Mouse (Mus musculus): ENCODE results near the gene Gm36245. TPM values are rescaled to one million over a fixed set of nuclear protein-coding genes. Genes with fewer than 3 reads are reported as not detected.

The Gm36245 gene
- not detected in 2 replicates for polyA plus RNA-seq (2014; fragmentation: Nextera tagmentation; extraction: Ambion mirVana)

- WGBS, result 88% methylated on average over 1 of the region's 1 CpGs
- Histone ChIP-seq H3K27me3 (replicated peaks; ENCODE audit: control insufficient read depth, insufficient read depth, low read length) (no peaks in the 10 kb centered on the region), H3K27ac (replicated peaks; ENCODE audit: low read depth, low read length) (no peak within 1 kb of the TSS), H3K36me3 (ENCODE audit: control insufficient read depth, insufficient read depth, low read length) (no peaks in the 10 kb centered on the region), H3K4me1 (ENCODE audit: control insufficient read depth, insufficient read depth, low read length) (no peaks in the 10 kb centered on the region), H3K9ac (ENCODE audit: low read depth, low read length) (no peak within 1 kb of the TSS), H3K4me3 (ENCODE audit: low read depth, low read length) (no peak within 1 kb of the TSS), H3K9me3 (ENCODE audit: control insufficient read depth, low read length) (no peaks in the 10 kb centered on the region), H3K4me2 (ENCODE audit: low read depth, low read length) (no peak within 1 kb of the TSS)
- DNase-seq (ENCODE audit: low spot score), result no peak
- no peak for ATAC-seq (ENCODE audit: low read depth)
Measured at GRCm38 (mm10) chr15:77598958-77599357, at the start of gene Gm36245. Gene Gm36245, plus strand, starts transcription at chr15:77599258.

GRCm38 (mm10) chr15:77561792-77562191 is 37.3 kb upstream of the Gm36245 start, which contains the start of gene 1700025B11Rik:
Gene 1700025B11Rik, minus strand, starts transcription at chr15:77561892.
- Histone ChIP-seq H3K27ac (replicated peaks; ENCODE audit: low read depth, low read length) (no peak within 1 kb of the TSS), H3K9ac (ENCODE audit: low read depth, low read length) (no peak within 1 kb of the TSS), H3K4me2 (ENCODE audit: low read depth, low read length) (no peak within 1 kb of the TSS), H3K4me1 (ENCODE audit: control insufficient read depth, insufficient read depth, low read length) (no peaks in the 10 kb centered on the region), H3K27me3 (replicated peaks; ENCODE audit: control insufficient read depth, insufficient read depth, low read length) (no peaks in the 10 kb centered on the region), H3K9me3 (ENCODE audit: control insufficient read depth, low read length) (no peaks in the 10 kb centered on the region), H3K36me3 (ENCODE audit: control insufficient read depth, insufficient read depth, low read length) (no peaks in the 10 kb centered on the region), H3K4me3 (ENCODE audit: low read depth, low read length) (no peak within 1 kb of the TSS)
- ATAC-seq (ENCODE audit: low read depth) (no peak), DNase-seq (ENCODE audit: low spot score) (no peak)

GRCm38 (mm10) chr15:77563219-77563618 is 35.8 kb upstream of the Gm36245 start:
- no peak for ATAC-seq (ENCODE audit: low read depth)
- Histone ChIP-seq H3K27me3 (replicated peaks; ENCODE audit: control insufficient read depth, insufficient read depth, low read length) (no peaks in the 10 kb centered on the region), H3K9me3 (ENCODE audit: control insufficient read depth, low read length) (no peaks in the 10 kb centered on the region), H3K9ac (ENCODE audit: low read depth, low read length) (no peak overlapping the region), H3K4me2 (ENCODE audit: low read depth, low read length) (no peak overlapping the region), H3K4me1 (ENCODE audit: control insufficient read depth, insufficient read depth, low read length) (no peaks in the 10 kb centered on the region), H3K4me3 (ENCODE audit: low read depth, low read length) (no peak overlapping the region), H3K27ac (replicated peaks; ENCODE audit: low read depth, low read length) (no peak overlapping the region), H3K36me3 (ENCODE audit: control insufficient read depth, insufficient read depth, low read length) (no peaks in the 10 kb centered on the region)
- no peak for DNase-seq (ENCODE audit: low spot score)

- no peaks in the 10 kb centered on the region for H3K4me1 ChIP-seq (ENCODE audit: control insufficient read depth, insufficient read depth, low read length)
- H3K9me3 ChIP-seq (ENCODE audit: control insufficient read depth, low read length), result peaks cover 4% of the 10 kb centered on the region
- ATAC-seq (ENCODE audit: low read depth) (no peak), DNase-seq (ENCODE audit: low spot score) (no peak)
- no peak overlapping the region for H3K4me2 ChIP-seq (ENCODE audit: low read depth, low read length)
- no peak overlapping the region for H3K27ac ChIP-seq (replicated peaks; ENCODE audit: low read depth, low read length)
- H3K9ac ChIP-seq (ENCODE audit: low read depth, low read length), result no peak overlapping the region
- no peaks in the 10 kb centered on the region for H3K27me3 ChIP-seq (replicated peaks; ENCODE audit: control insufficient read depth, insufficient read depth, low read length)
- H3K4me3 ChIP-seq (ENCODE audit: low read depth, low read length), result no peak overlapping the region
- H3K36me3 ChIP-seq (ENCODE audit: control insufficient read depth, insufficient read depth, low read length), result no peaks in the 10 kb centered on the region
- 84% methylated on average over 2 of the region's 2 CpGs for WGBS
Measured at GRCm38 (mm10) chr15:77578801-77579200, 20.3 kb upstream of the Gm36245 start.

GRCm38 (mm10) chr15:77579311-77579710 is 19.7 kb upstream of the Gm36245 start:
- Histone ChIP-seq H3K27ac (replicated peaks; ENCODE audit: low read depth, low read length) (no peak overlapping the region), H3K9ac (ENCODE audit: low read depth, low read length) (no peak overlapping the region), H3K4me2 (ENCODE audit: low read depth, low read length) (no peak overlapping the region), H3K27me3 (replicated peaks; ENCODE audit: control insufficient read depth, insufficient read depth, low read length) (no peaks in the 10 kb centered on the region), H3K9me3 (ENCODE audit: control insufficient read depth, low read length) (peaks cover 8% of the 10 kb centered on the region), H3K4me3 (ENCODE audit: low read depth, low read length) (no peak overlapping the region), H3K4me1 (ENCODE audit: control insufficient read depth, insufficient read depth, low read length) (no peaks in the 10 kb centered on the region), H3K36me3 (ENCODE audit: control insufficient read depth, insufficient read depth, low read length) (no peaks in the 10 kb centered on the region)
- 94% methylated on average over 4 of the region's 4 CpGs for WGBS
- DNase-seq (ENCODE audit: low spot score) (no peak), ATAC-seq (ENCODE audit: low read depth) (no peak)

- Histone ChIP-seq H3K9ac (ENCODE audit: low read depth, low read length) (no peak overlapping the region), H3K27me3 (replicated peaks; ENCODE audit: control insufficient read depth, insufficient read depth, low read length) (no peaks in the 10 kb centered on the region), H3K4me1 (ENCODE audit: control insufficient read depth, insufficient read depth, low read length) (no peaks in the 10 kb centered on the region), H3K36me3 (ENCODE audit: control insufficient read depth, insufficient read depth, low read length) (no peaks in the 10 kb centered on the region), H3K27ac (replicated peaks; ENCODE audit: low read depth, low read length) (no peak overlapping the region), H3K9me3 (ENCODE audit: control insufficient read depth, low read length) (peaks cover 8% of the 10 kb centered on the region), H3K4me2 (ENCODE audit: low read depth, low read length) (no peak overlapping the region), H3K4me3 (ENCODE audit: low read depth, low read length) (no peak overlapping the region)
- WGBS, result 61% methylated on average over 1 of the region's 1 CpGs
- ATAC-seq (ENCODE audit: low read depth) (peak; percentile 72; the same call in 1 of the 2 replicates), DNase-seq (ENCODE audit: low spot score) (peak; percentile 61)
Measured at GRCm38 (mm10) chr15:77581681-77582080, 17.4 kb upstream of the Gm36245 start.

GRCm38 (mm10) chr15:77587026-77587425 is 12.0 kb upstream of the Gm36245 start:
- Histone ChIP-seq H3K4me2 (ENCODE audit: low read depth, low read length) (no peak overlapping the region), H3K36me3 (ENCODE audit: control insufficient read depth, insufficient read depth, low read length) (no peaks in the 10 kb centered on the region), H3K9me3 (ENCODE audit: control insufficient read depth, low read length) (peaks cover 8% of the 10 kb centered on the region), H3K27me3 (replicated peaks; ENCODE audit: control insufficient read depth, insufficient read depth, low read length) (no peaks in the 10 kb centered on the region), H3K4me1 (ENCODE audit: control insufficient read depth, insufficient read depth, low read length) (no peaks in the 10 kb centered on the region), H3K4me3 (ENCODE audit: low read depth, low read length) (no peak overlapping the region), H3K27ac (replicated peaks; ENCODE audit: low read depth, low read length) (no peak overlapping the region), H3K9ac (ENCODE audit: low read depth, low read length) (no peak overlapping the region)
- DNase-seq (ENCODE audit: low spot score) (no peak), ATAC-seq (ENCODE audit: low read depth) (no peak)

- DNase-seq (ENCODE audit: low spot score) (no peak), ATAC-seq (ENCODE audit: low read depth) (no peak)
- H3K9ac ChIP-seq (ENCODE audit: low read depth, low read length), result no peak overlapping the region
- H3K4me2 ChIP-seq (ENCODE audit: low read depth, low read length), result no peak overlapping the region
- H3K9me3 ChIP-seq (ENCODE audit: control insufficient read depth, low read length), result peaks cover 2% of the 10 kb centered on the region
- H3K4me1 ChIP-seq (ENCODE audit: control insufficient read depth, insufficient read depth, low read length), result no peaks in the 10 kb centered on the region
- no peak overlapping the region for H3K27ac ChIP-seq (replicated peaks; ENCODE audit: low read depth, low read length)
- no peak overlapping the region for H3K4me3 ChIP-seq (ENCODE audit: low read depth, low read length)
- H3K36me3 ChIP-seq (ENCODE audit: control insufficient read depth, insufficient read depth, low read length), result no peaks in the 10 kb centered on the region
- no peaks in the 10 kb centered on the region for H3K27me3 ChIP-seq (replicated peaks; ENCODE audit: control insufficient read depth, insufficient read depth, low read length)
Measured at GRCm38 (mm10) chr15:77588981-77589380, 10.1 kb upstream of the Gm36245 start.

- no peak overlapping the region for H3K9ac ChIP-seq (ENCODE audit: low read depth, low read length)
- no peaks in the 10 kb centered on the region for H3K4me1 ChIP-seq (ENCODE audit: control insufficient read depth, insufficient read depth, low read length)
- DNase-seq (ENCODE audit: low spot score), result no peak
- H3K9me3 ChIP-seq (ENCODE audit: control insufficient read depth, low read length), result no peaks in the 10 kb centered on the region
- ATAC-seq (ENCODE audit: low read depth), result no peak
- no peaks in the 10 kb centered on the region for H3K36me3 ChIP-seq (ENCODE audit: control insufficient read depth, insufficient read depth, low read length)
- H3K27ac ChIP-seq (replicated peaks; ENCODE audit: low read depth, low read length), result no peak overlapping the region
- 52% methylated on average over 2 of the region's 2 CpGs for WGBS
- H3K4me3 ChIP-seq (ENCODE audit: low read depth, low read length), result no peak overlapping the region
- H3K4me2 ChIP-seq (ENCODE audit: low read depth, low read length), result no peak overlapping the region
- no peaks in the 10 kb centered on the region for H3K27me3 ChIP-seq (replicated peaks; ENCODE audit: control insufficient read depth, insufficient read depth, low read length)
Measured at GRCm38 (mm10) chr15:77590881-77591280, 8.2 kb upstream of the Gm36245 start.
